Mouse (Mus musculus) stomach, postnatal 0 days (tissue): ENCODE data around the gene Acer3. TPM values are rescaled to one million over a fixed set of nuclear protein-coding genes. Genes with fewer than 3 reads are reported as not detected.
A peak's percentile ranks its signal among the peaks of the same experiment; 100 is the strongest.
"Not testable (repeated sequence)": the region's sequence is repeated elsewhere in the genome, so short reads cannot be mapped to it uniquely, and the experiment has no call there.

Source experiments
- ATAC-seq: fragments of 200-750 bp; cut with Nextera tagmentation; 2 replicates; pipeline ENCODE4 v1.8.0; 2017; ENCODE audit not compliant: low FRiP score, low TSS enrichment
- DNase-seq: peaks from one replicate; pipeline ENCODE4 v3.0.0-alpha.2; 2016; ENCODE audit warnings: low spot score
- H3K27ac ChIP-seq: fragments of 300-500 bp; sonication (generic); replicated peaks from 2 replicates; pipeline ENCODE4 v1.5.1; 2014; ENCODE audit warnings: mild to moderate bottlenecking, control low read depth
- H3K27me3 ChIP-seq: fragments of 300-500 bp; sonication (generic); 2 replicates; pipeline ENCODE4 v1.6.1; 2014; ENCODE audit warnings: low read length; ENCODE audit not compliant: control insufficient read depth, insufficient read depth
- H3K36me3 ChIP-seq: fragments of 300-500 bp; sonication (generic); 2 replicates; pipeline ENCODE4 v1.6.1; 2014; ENCODE audit warnings: low read length, mixed read lengths; ENCODE audit not compliant: control insufficient read depth, insufficient read depth
- H3K4me1 ChIP-seq: fragments of 300-500 bp; sonication (generic); replicated peaks from 2 replicates; pipeline ENCODE4 v1.6.1; 2014; ENCODE audit warnings: antibody characterized with exemption; ENCODE audit not compliant: control insufficient read depth, insufficient read depth
- H3K4me2 ChIP-seq: fragments of 300-500 bp; sonication (generic); replicated peaks from 2 replicates; pipeline ENCODE4 v1.6.1; 2014; ENCODE audit warnings: low read depth, mild to moderate bottlenecking, control low read depth, moderate library complexity
- H3K4me3 ChIP-seq: fragments of 300-500 bp; sonication (generic); 2 replicates; pipeline ENCODE4 v1.5.1; 2014; ENCODE audit warnings: low read depth, low read length, control low read depth
- H3K9ac ChIP-seq: fragments of 300-500 bp; sonication (generic); 2 replicates; pipeline ENCODE4 v1.6.1; 2014; ENCODE audit warnings: mild to moderate bottlenecking, low read length, control low read depth, mixed read lengths
- H3K9me3 ChIP-seq: fragments of 300-500 bp; sonication (generic); 2 replicates; pipeline ENCODE4 v1.6.1; 2016; ENCODE audit warnings: low read length; ENCODE audit not compliant: control insufficient read depth
- CTCF ChIP-seq: IDR thresholded peaks from 2 replicates; pipeline ENCODE4 v1.5.1; 2016; ENCODE audit warnings: antibody characterized with exemption, low read depth, mild to moderate bottlenecking, moderate library complexity
- EP300 ChIP-seq: optimal IDR thresholded peaks from 2 replicates; pipeline ENCODE3; 2016; ENCODE audit warnings: antibody characterized with exemption
- WGBS: fragments of 180-500 bp; shearing (Covaris S2); extraction: QIAGEN DNeasy Blood & Tissue Kit; methylation state at CpG from one replicate; pipeline ENCODE4 v1.1.7; 2014; 5-methylcytosine and 5-hydroxymethylcytosine counted together
- polyA plus RNA-seq: library from polyadenylated mRNA; unstranded; fragments of >200 nt; fragmentation: Nextera tagmentation; extraction: Ambion mirVana; gene quantifications from 2 replicates; pipeline ENCODE4 v1.2.1, GENCODE M21; 2015

Gene Acer3
- polyA plus RNA-seq, 1 experiment from 2014 or later = 37.7 TPM

- 0 out of 2 replicates have a peak, but pooled peaks have one; percentile 30 for ATAC-seq
Observed at GRCm38 (mm10) chr7:98191571-98192250, 129.3 kb downstream of the Acer3 start.

GRCm38 (mm10) chr7:98190578-98190977 lies 130.4 kb downstream of the Acer3 start:
- Histone ChIP-seq H3K9ac (no peak overlapping the region), H3K27ac (no peak overlapping the region), H3K4me1 (peaks cover 4% of the 10 kb centered on the region), H3K36me3 (no peaks in the 10 kb centered on the region), H3K4me2 (no peak overlapping the region), H3K9me3 (no peaks in the 10 kb centered on the region), H3K4me3 (no peak overlapping the region), H3K27me3 (peaks cover 22% of the 10 kb centered on the region; the same call in 1 of the 2 replicates)
- 90% methylated on average over 1 of the region's 1 CpGs for WGBS
- TF ChIP-seq CTCF (peak; percentile 51), EP300 (no peak)
- ATAC-seq (no peak), DNase-seq (no peak)

More at GRCm38 (mm10) chr7:98191571-98192250, 129.3 kb downstream of the Acer3 start:
- Histone ChIP-seq H3K36me3 (no peaks in the 10 kb centered on the region), H3K4me3 (no peak overlapping the region), H3K4me2 (no peak overlapping the region), H3K9me3 (no peaks in the 10 kb centered on the region), H3K27me3 (peaks cover 22% of the 10 kb centered on the region; the same call in 1 of the 2 replicates), H3K9ac (no peak overlapping the region), H3K27ac (no peak overlapping the region), H3K4me1 (peaks cover 4% of the 10 kb centered on the region)
- DNase-seq = peak; percentile 81
- WGBS = 64% methylated on average over 17 of the region's 17 CpGs
- no peak for TF ChIP-seq EP300
- peak; percentile 81 for TF ChIP-seq CTCF

- Histone ChIP-seq H3K4me2 (no peak overlapping the region), H3K36me3 (no peaks in the 10 kb centered on the region), H3K9ac (no peak overlapping the region), H3K4me3 (no peak overlapping the region), H3K27me3 (peaks cover 22% of the 10 kb centered on the region; the same call in 1 of the 2 replicates), H3K27ac (no peak overlapping the region), H3K4me1 (peaks cover 4% of the 10 kb centered on the region), H3K9me3 (no peaks in the 10 kb centered on the region)
- 29% methylated on average over 3 of the region's 3 CpGs for WGBS
- DNase-seq (no peak), ATAC-seq (no peak)
- TF ChIP-seq EP300 (no peak), CTCF (no peak)
Observed at GRCm38 (mm10) chr7:98189745-98190144, 131.3 kb downstream of the Acer3 start.

GRCm38 (mm10) chr7:98188680-98189079 lies 132.3 kb downstream of the Acer3 start:
- TF ChIP-seq CTCF (no peak), EP300 (no peak)
- no peak for ATAC-seq

GRCm38 (mm10) chr7:98188238-98188637 lies 132.8 kb downstream of the Acer3 start:
- DNase-seq (no peak), ATAC-seq (no peak)
- WGBS = 85% methylated on average over 2 of the region's 2 CpGs
- H3K9ac ChIP-seq = no peak overlapping the region
- H3K27ac ChIP-seq = no peak overlapping the region
- H3K9me3 ChIP-seq = no peaks in the 10 kb centered on the region
- no peak overlapping the region for H3K4me2 ChIP-seq
- H3K36me3 ChIP-seq = no peaks in the 10 kb centered on the region
- no peak overlapping the region for H3K4me3 ChIP-seq
- H3K4me1 ChIP-seq = no peaks in the 10 kb centered on the region
- peaks cover 9% of the 10 kb centered on the region; the same call in 1 of the 2 replicates for H3K27me3 ChIP-seq
- TF ChIP-seq EP300 = no peak

More at GRCm38 (mm10) chr7:98188680-98189079, 132.3 kb downstream of the Acer3 start:
- no peak overlapping the region for H3K4me3 ChIP-seq
- H3K4me1 ChIP-seq = peaks cover 3% of the 10 kb centered on the region
- 90% methylated on average over 2 of the region's 2 CpGs for WGBS
- H3K27me3 ChIP-seq = peaks cover 14% of the 10 kb centered on the region; the same call in 1 of the 2 replicates
- H3K36me3 ChIP-seq = no peaks in the 10 kb centered on the region
- H3K9me3 ChIP-seq = no peaks in the 10 kb centered on the region
- H3K27ac ChIP-seq = no peak overlapping the region
- H3K9ac ChIP-seq = no peak overlapping the region
- DNase-seq = no peak
- no peak overlapping the region for H3K4me2 ChIP-seq

- H3K9ac ChIP-seq, H3K4me3 ChIP-seq, DNase-seq, ATAC-seq, H3K9me3 ChIP-seq, H3K4me1 ChIP-seq, H3K27me3 ChIP-seq, H3K36me3 ChIP-seq, H3K4me2 ChIP-seq, H3K27ac ChIP-seq: not testable (repeated sequence)
- 76% methylated on average over 3 of the region's 3 CpGs for WGBS
Observed at GRCm38 (mm10) chr7:98187332-98187731, 133.7 kb downstream of the Acer3 start.
